Mouse (Mus musculus) heart, embryonic 16.5 days (tissue): ENCODE measurements around the gene Mapk13. TPM values are rescaled to one million over a fixed set of nuclear protein-coding genes. Genes with fewer than 3 reads are reported as not detected.
"Not testable (repeated sequence)": the region's sequence is repeated elsewhere in the genome, so short reads cannot be mapped to it uniquely, and the experiment has no call there.

ENCODE experiments used
- ATAC-seq: fragments of 200-750 bp; cut with Nextera tagmentation; replicated peaks from 2 replicates; pipeline ENCODE4 v1.8.0; 2017; ENCODE audit warnings: moderate number of reproducible peaks; ENCODE audit not compliant: insufficient read depth, low FRiP score; ENCODE audit errors: extremely low read depth
- H3K27ac ChIP-seq: fragments of 300-500 bp; sonication (generic); 2 replicates; pipeline ENCODE4 v1.5.1; 2014; ENCODE audit warnings: mild to moderate bottlenecking, low read length, control low read depth, moderate library complexity
- H3K27me3 ChIP-seq: fragments of 300-500 bp; sonication (generic); 2 replicates; pipeline ENCODE4 v1.6.1; 2014; ENCODE audit warnings: low read length, mixed read lengths; ENCODE audit not compliant: control insufficient read depth, insufficient read depth
- H3K36me3 ChIP-seq: fragments of 300-500 bp; sonication (generic); 2 replicates; pipeline ENCODE4 v1.6.1; 2014; ENCODE audit not compliant: control insufficient read depth, insufficient read depth
- H3K4me1 ChIP-seq: fragments of 300-500 bp; sonication (generic); 2 replicates; pipeline ENCODE4 v1.6.1; 2014; ENCODE audit warnings: low read length, mixed read lengths; ENCODE audit not compliant: control insufficient read depth, insufficient read depth
- H3K4me2 ChIP-seq: fragments of 300-500 bp; sonication (generic); 2 replicates; pipeline ENCODE4 v1.6.1; 2014; ENCODE audit warnings: low read depth, mild to moderate bottlenecking, control low read depth, low read length
- H3K4me3 ChIP-seq: fragments of 300-500 bp; sonication (generic); 2 replicates; pipeline ENCODE4 v1.5.1; 2014; ENCODE audit warnings: mild to moderate bottlenecking, control low read depth, low read length
- H3K9ac ChIP-seq: fragments of 300-500 bp; sonication (generic); 2 replicates; pipeline ENCODE4 v1.6.1; 2014; ENCODE audit warnings: low read length, control low read depth
- H3K9me3 ChIP-seq: fragments of 300-500 bp; sonication (generic); replicated peaks from 2 replicates; pipeline ENCODE4 v1.6.1; 2016; ENCODE audit warnings: low read length; ENCODE audit not compliant: control insufficient read depth
- WGBS: fragments of 180-500 bp; shearing (Covaris S2); extraction: QIAGEN DNeasy Blood & Tissue Kit; methylation state at CpG from one replicate; pipeline ENCODE4 v1.1.7; 2014; 5-methylcytosine and 5-hydroxymethylcytosine counted together
- polyA plus RNA-seq: library from polyadenylated mRNA; unstranded; fragments of >200 nt; fragmentation: Nextera tagmentation; extraction: Ambion mirVana; gene quantifications from 2 replicates; pipeline ENCODE4 v1.2.1, GENCODE M21; 2015

Mapk13 gene
- 4.3 and 8.8 TPM in 2 replicates for polyA plus RNA-seq

GRCm38 (mm10) chr17:28769121-28769874 is at the start of gene Mapk13:
Gene Mapk13 (plus strand): TSS chr17:28769297.
- H3K9ac ChIP-seq: peak within 1 kb of the TSS; percentile 61
- peaks cover 12% of the 10 kb centered on the region for H3K4me1 ChIP-seq
- peak within 1 kb of the TSS; percentile 49 for H3K4me3 ChIP-seq
- H3K4me2 ChIP-seq: peak within 1 kb of the TSS; percentile 86
- H3K27me3 ChIP-seq: peaks cover 21% of the 10 kb centered on the region
- H3K36me3 ChIP-seq: no peaks in the 10 kb centered on the region
- no peak within 1 kb of the TSS for H3K27ac ChIP-seq
- ATAC-seq: no peak; the same call in 1 of the 2 replicates
- 1% methylated on average over 57 of the region's 58 CpGs for WGBS
- H3K9me3 ChIP-seq: no peaks in the 10 kb centered on the region

DNA sequence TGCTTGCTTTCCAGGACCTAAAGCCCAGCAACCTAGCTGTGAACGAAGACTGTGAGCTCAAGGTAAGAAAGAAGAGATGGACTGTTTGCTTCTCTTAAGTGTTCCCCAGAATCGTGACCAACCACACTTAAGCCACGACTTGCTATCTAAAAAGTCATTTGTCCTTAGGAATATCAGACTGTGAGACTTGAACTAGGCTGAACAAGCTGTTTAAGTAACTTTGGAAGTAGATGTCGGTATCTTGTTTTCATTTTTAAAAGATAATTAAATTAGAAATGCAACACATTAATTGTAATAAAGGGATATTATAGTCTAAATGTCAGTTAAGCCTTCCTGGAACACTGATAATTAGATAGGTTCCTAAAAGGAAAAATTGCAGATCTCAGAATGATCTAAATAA is 43.3 kb upstream of the Mapk13 start, which contains the start of gene AC170998.1:
Gene AC170998.1, plus strand, starts transcription at position 301 of the 400 bp plus-strand sequence.
- no peaks in the 10 kb centered on the region for H3K27me3 ChIP-seq
- H3K9me3 ChIP-seq: no peaks in the 10 kb centered on the region
- no peak within 1 kb of the TSS for H3K4me3 ChIP-seq
- no peak for ATAC-seq
- peaks cover 32% of the 10 kb centered on the region for H3K36me3 ChIP-seq
- H3K4me2 ChIP-seq: no peak within 1 kb of the TSS
- H3K4me1 ChIP-seq: peaks cover 13% of the 10 kb centered on the region
- WGBS: 88% methylated on average over 4 of the region's 4 CpGs
- H3K9ac ChIP-seq: no peak within 1 kb of the TSS
- no peak within 1 kb of the TSS for H3K27ac ChIP-seq

DNA sequence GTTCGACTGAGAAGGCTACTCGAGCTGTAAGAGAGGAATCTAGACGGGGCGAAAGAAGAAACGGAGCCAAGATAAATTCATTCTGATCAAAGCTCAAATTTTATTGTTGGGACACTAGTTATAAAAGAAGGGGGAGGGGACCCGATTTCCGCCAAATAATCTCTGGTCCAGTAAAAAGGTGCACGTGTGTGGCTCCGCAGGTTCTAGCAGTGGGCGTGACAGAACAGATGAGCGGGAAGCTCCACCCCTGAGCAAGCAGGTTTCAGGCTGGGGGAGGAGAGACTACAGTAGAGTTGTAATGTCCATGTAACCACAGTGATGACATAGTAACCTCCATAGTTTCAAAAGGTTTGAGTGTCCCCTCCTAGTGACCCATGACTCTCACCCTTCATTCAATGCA is 41.6 kb upstream of the Mapk13 start:
- H3K27me3 ChIP-seq, H3K4me1 ChIP-seq, H3K4me2 ChIP-seq, H3K9me3 ChIP-seq, ATAC-seq, H3K9ac ChIP-seq, H3K27ac ChIP-seq, H3K4me3 ChIP-seq: not testable (repeated sequence)
- WGBS: 91% methylated on average over 11 of the region's 11 CpGs
- peaks cover 42% of the 10 kb centered on the region for H3K36me3 ChIP-seq

GRCm38 (mm10) chr17:28735317-28736105 is 33.6 kb upstream of the Mapk13 start:
- ATAC-seq: no peak
- no peak overlapping the region for H3K9ac ChIP-seq
- no peak overlapping the region for H3K4me3 ChIP-seq
- H3K36me3 ChIP-seq: peaks cover 31% of the 10 kb centered on the region
- no peaks in the 10 kb centered on the region; the same call in 1 of the 2 replicates for H3K4me1 ChIP-seq
- H3K27ac ChIP-seq: no peak overlapping the region
- no peaks in the 10 kb centered on the region for H3K9me3 ChIP-seq
- no peaks in the 10 kb centered on the region for H3K27me3 ChIP-seq
- H3K4me2 ChIP-seq: no peak overlapping the region
- 82% methylated on average over 6 of the region's 6 CpGs for WGBS

DNA sequence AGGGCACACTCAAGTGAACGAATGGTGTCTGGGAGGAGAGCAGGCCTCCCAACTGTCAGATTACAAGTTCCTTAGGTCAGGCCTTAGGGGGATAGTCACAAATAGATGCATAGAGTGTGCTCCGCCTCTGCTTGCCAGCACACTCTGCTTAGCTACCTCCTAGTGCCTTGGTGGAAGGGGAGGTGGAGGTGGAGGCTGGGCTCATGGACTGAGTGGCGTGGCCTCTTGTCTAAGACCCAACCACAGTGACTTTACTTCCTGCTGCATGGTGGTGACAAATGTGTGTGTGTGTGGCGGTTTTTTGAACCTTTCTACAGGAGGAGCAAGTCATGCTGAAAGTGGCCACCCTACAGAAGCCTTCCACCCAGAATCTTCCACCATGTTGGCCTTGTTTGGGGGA is 32.6 kb upstream of the Mapk13 start:
- H3K27ac ChIP-seq: no peak overlapping the region
- 67% methylated on average over 4 of the region's 4 CpGs for WGBS
- no peak overlapping the region for H3K4me3 ChIP-seq
- peaks cover 31% of the 10 kb centered on the region for H3K36me3 ChIP-seq
- no peaks in the 10 kb centered on the region; the same call in 1 of the 2 replicates for H3K4me1 ChIP-seq
- no peak overlapping the region for H3K9ac ChIP-seq
- H3K27me3 ChIP-seq: no peaks in the 10 kb centered on the region
- no peak overlapping the region for H3K4me2 ChIP-seq
- no peak for ATAC-seq
- H3K9me3 ChIP-seq: no peaks in the 10 kb centered on the region

DNA sequence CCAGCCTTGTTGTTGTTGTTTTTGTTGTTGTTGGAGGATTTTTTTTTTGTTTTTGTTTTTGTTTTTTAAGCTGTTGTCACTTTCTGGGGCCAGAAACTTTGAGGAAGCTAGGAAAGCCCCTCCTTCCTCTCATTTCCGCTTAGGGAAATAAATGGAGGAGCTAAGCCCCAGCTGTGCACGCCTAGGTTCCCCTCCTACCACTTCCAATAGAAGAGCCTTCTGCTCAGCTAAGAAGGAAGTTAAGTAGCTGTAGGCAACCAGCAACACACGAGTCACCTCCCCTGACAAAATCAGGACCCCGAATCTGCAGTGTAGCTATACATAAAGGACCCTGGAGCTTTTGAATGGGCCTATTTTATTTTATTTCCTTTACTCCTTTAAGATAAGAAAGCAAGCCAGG is 31.1 kb upstream of the Mapk13 start:
- H3K4me3 ChIP-seq: no peak overlapping the region
- no peak overlapping the region for H3K27ac ChIP-seq
- H3K27me3 ChIP-seq: no peaks in the 10 kb centered on the region
- 77% methylated on average over 4 of the region's 4 CpGs for WGBS
- H3K36me3 ChIP-seq: peaks cover 34% of the 10 kb centered on the region
- H3K9me3 ChIP-seq: no peaks in the 10 kb centered on the region
- ATAC-seq: no peak
- no peak overlapping the region for H3K4me2 ChIP-seq
- no peaks in the 10 kb centered on the region; the same call in 1 of the 2 replicates for H3K4me1 ChIP-seq
- no peak overlapping the region for H3K9ac ChIP-seq

GRCm38 (mm10) chr17:28739244-28739643 is 29.9 kb upstream of the Mapk13 start:
- Histone ChIP-seq H3K4me1 (no peaks in the 10 kb centered on the region; the same call in 1 of the 2 replicates), H3K27me3 (no peaks in the 10 kb centered on the region), H3K36me3 (peaks cover 45% of the 10 kb centered on the region), H3K4me3 (no peak overlapping the region), H3K9ac (no peak overlapping the region), H3K4me2 (no peak overlapping the region), H3K9me3 (peaks cover 4% of the 10 kb centered on the region; the same call in 1 of the 2 replicates), H3K27ac (no peak overlapping the region)
- ATAC-seq: no peak
- WGBS: 96% methylated on average over 6 of the region's 6 CpGs

GRCm38 (mm10) chr17:28743145-28743866 is 25.8 kb upstream of the Mapk13 start:
- whole genome bisulfite sequencing: 88% methylated on average over 11 of the region's 11 CpGs
- ATAC-seq: no peak
- Histone ChIP-seq H3K27ac (no peak overlapping the region), H3K9ac (no peak overlapping the region), H3K27me3 (no peaks in the 10 kb centered on the region), H3K4me1 (no peaks in the 10 kb centered on the region), H3K9me3 (peaks cover 4% of the 10 kb centered on the region; the same call in 1 of the 2 replicates), H3K4me3 (no peak overlapping the region), H3K4me2 (no peak overlapping the region), H3K36me3 (peaks cover 65% of the 10 kb centered on the region)
